Mouse (Mus musculus): ENCODE measurements around the gene Hace1.
"Not testable (repeated sequence)": the region's sequence is repeated elsewhere in the genome, so short reads cannot be mapped to it uniquely, and the experiment has no call there.

The Hace1 gene

GRCm38 (mm10) chr10:45577731-45578297 lies at the start of gene Hace1:
Hace1 (plus strand) TSS chr10:45577829.
- in situ Hi-C loops (cut with MboI, MseI), result loop anchor here in 1 of 2 experiments (25.0 kb wide), 1 partner anchor 1316 kb away; the partner anchor contains the start of gene Atg5

GRCm38 (mm10) chr10:45537334-45537733 lies 40.3 kb upstream of the Hace1 start:
- in situ Hi-C loops (cut with MboI, MseI), result not testable (repeated sequence)

GRCm38 (mm10) chr10:45542726-45543125 lies 34.9 kb upstream of the Hace1 start:
- in situ Hi-C loops (cut with MboI, MseI), result no loop called here

- in situ Hi-C loops (cut with MboI, MseI), result loop anchor here in 1 of 2 experiments (5.0 kb wide), 1 partner anchor 54 kb away; no protein-coding TSS in a partner anchor
Observed at GRCm38 (mm10) chr10:45546799-45547198, 30.8 kb upstream of the Hace1 start.

- in situ Hi-C loops (cut with MboI, MseI), result loop anchor here in 1 of 2 experiments (25.0 kb wide), 1 partner anchor 1316 kb away; the partner anchor contains the start of gene Atg5
Observed at GRCm38 (mm10) chr10:45578298-45578821, 731 bp downstream of the Hace1 start.

GRCm38 (mm10) chr10:45583310-45583709 lies 5.7 kb downstream of the Hace1 start:
- in situ Hi-C loops (cut with MboI, MseI), result loop anchor here in 1 of 2 experiments (25.0 kb wide), 1 partner anchor 1321 kb away; the partner anchor contains the start of gene Atg5

- in situ Hi-C loops (cut with MboI, MseI), result loop anchor here in 1 of 2 experiments (25.0 kb wide), 1 partner anchor 1322 kb away; the partner anchor contains the start of gene Atg5
Observed at GRCm38 (mm10) chr10:45583829-45584228, 6.2 kb downstream of the Hace1 start.

GRCm38 (mm10) chr10:45584311-45585102 lies 6.9 kb downstream of the Hace1 start:
- in situ Hi-C loops (cut with MboI, MseI), result loop anchor here in 1 of 2 experiments (25.0 kb wide), 1 partner anchor 1322 kb away; the partner anchor contains the start of gene Atg5

GRCm38 (mm10) chr10:45605853-45606252 lies 28.2 kb downstream of the Hace1 start:
- in situ Hi-C loops (cut with MboI, MseI), result no loop called here

- in situ Hi-C loops (cut with MboI, MseI), result no loop called here
Observed at GRCm38 (mm10) chr10:45610727-45611126, 33.1 kb downstream of the Hace1 start.

GRCm38 (mm10) chr10:45616012-45616411 lies 38.4 kb downstream of the Hace1 start:
- in situ Hi-C loops (cut with MboI, MseI), result no loop called here

GRCm38 (mm10) chr10:45619039-45619438 lies 41.4 kb downstream of the Hace1 start:
- in situ Hi-C loops (cut with MboI, MseI), result no loop called here

- in situ Hi-C loops (cut with MboI, MseI), result no loop called here
Observed at GRCm38 (mm10) chr10:45631995-45632394, 54.4 kb downstream of the Hace1 start.

GRCm38 (mm10) chr10:45632641-45633040 lies 55.0 kb downstream of the Hace1 start:
- in situ Hi-C loops (cut with MboI, MseI), result no loop called here

- in situ Hi-C loops (cut with MboI, MseI), result no loop called here
Observed at GRCm38 (mm10) chr10:45635201-45635600, 57.6 kb downstream of the Hace1 start.

- in situ Hi-C loops (cut with MboI, MseI), result no loop called here
Observed at GRCm38 (mm10) chr10:45639762-45640161, 62.1 kb downstream of the Hace1 start.

GRCm38 (mm10) chr10:45654026-45654425 lies 76.4 kb downstream of the Hace1 start:
- in situ Hi-C loops (cut with MboI, MseI), result no loop called here

- in situ Hi-C loops (cut with MboI, MseI), result no loop called here
Observed at GRCm38 (mm10) chr10:45662015-45662414, 84.4 kb downstream of the Hace1 start.

- in situ Hi-C loops (cut with MboI, MseI), result no loop called here
Observed at GRCm38 (mm10) chr10:45668266-45668665, 90.6 kb downstream of the Hace1 start.

GRCm38 (mm10) chr10:45676796-45677195 lies 99.2 kb downstream of the Hace1 start:
- in situ Hi-C loops (cut with MboI, MseI), result loop anchor here (5.0 kb wide), 2 partner anchors 121 to 241 kb away; no protein-coding TSS in a partner anchor

- in situ Hi-C loops (cut with MboI, MseI), result no loop called here
Observed at GRCm38 (mm10) chr10:45686191-45686590, 108.6 kb downstream of the Hace1 start.

- in situ Hi-C loops (cut with MboI, MseI), result no loop called here
Observed at GRCm38 (mm10) chr10:45694931-45695330, 117.3 kb downstream of the Hace1 start.
